Mouse (Mus musculus) Muller cell, postnatal 12 days (primary cell): ENCODE measurements around the gene 1110032F04Rik.

Experiments used
- DNase-seq: peaks from one replicate; pipeline ENCODE4 v3.0.0-alpha.2; 2015; ENCODE audit errors: inconsistent ontology term

1110032F04Rik gene

DNA sequence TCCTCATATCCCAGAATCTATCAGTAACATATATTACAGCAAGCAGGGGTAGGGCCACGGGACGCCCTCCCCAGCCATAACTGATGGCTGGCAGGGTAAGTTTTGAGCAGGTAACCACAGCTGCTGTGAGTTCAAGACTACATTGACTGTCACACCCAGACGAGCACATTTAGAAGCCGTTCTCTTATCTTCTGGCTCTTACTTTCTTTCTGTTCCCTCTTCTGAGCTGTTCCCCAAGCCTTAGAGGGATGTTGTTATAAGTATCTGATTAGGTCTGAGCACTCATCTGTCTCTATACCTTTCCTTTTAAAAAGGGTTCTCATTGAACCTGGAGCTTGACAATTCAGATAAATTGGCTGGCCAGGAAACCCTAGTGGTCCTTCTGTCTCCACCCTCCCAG is 38.1 kb downstream of the 1110032F04Rik start:
- no peak for DNase-seq
